Mouse (Mus musculus): Measurements from ENCODE around the gene Ptprn2. TPM values are rescaled to one million over a fixed set of nuclear protein-coding genes. Genes with fewer than 3 reads are reported as not detected.
A peak's percentile ranks its signal among the peaks of the same experiment; 100 is the strongest.

Gene Ptprn2
- polyA plus RNA-seq, 1 experiment from 2014 or later = 1.2 TPM

- H3K27me3 ChIP-seq (replicated peaks; ENCODE audit: control insufficient read depth, insufficient read depth, low read length) = no peaks in the 10 kb centered on the region
- 42% methylated on average over 8 of the region's 8 CpGs for WGBS
- H3K36me3 ChIP-seq (ENCODE audit: control insufficient read depth, insufficient read depth) = no peaks in the 10 kb centered on the region
- no peak for TF ChIP-seq CTCF (IDR thresholded peaks at IDR 0.05; ENCODE audit: low read depth)
- no peak overlapping the region for H3K27ac ChIP-seq (ENCODE audit: low read depth, low read length)
- H3K9ac ChIP-seq (ENCODE audit: low read depth, low read length) = no peak overlapping the region
- H3K9me3 ChIP-seq (ENCODE audit: control insufficient read depth) = no peaks in the 10 kb centered on the region
- no peak overlapping the region for H3K4me3 ChIP-seq (ENCODE audit: low read depth, low read length)
- H3K4me1 ChIP-seq (replicated peaks; ENCODE audit: control insufficient read depth, insufficient read depth, low read length) = no peaks in the 10 kb centered on the region
- peak; percentile 31; the same call in 1 of the 2 replicates for ATAC-seq
- no peak overlapping the region for H3K4me2 ChIP-seq (replicated peaks; ENCODE audit: low read depth)
These were observed 95.5 kb downstream of the Ptprn2 start for GRCm38 (mm10) chr12:116580827-116581544.

- Histone ChIP-seq H3K4me1 (replicated peaks; ENCODE audit: control insufficient read depth, insufficient read depth, low read length) (no peaks in the 10 kb centered on the region), H3K4me3 (ENCODE audit: low read depth, low read length) (no peak overlapping the region), H3K36me3 (ENCODE audit: control insufficient read depth, insufficient read depth) (no peaks in the 10 kb centered on the region), H3K9ac (ENCODE audit: low read depth, low read length) (no peak overlapping the region), H3K9me3 (ENCODE audit: control insufficient read depth) (no peaks in the 10 kb centered on the region), H3K27ac (ENCODE audit: low read depth, low read length) (no peak overlapping the region), H3K27me3 (replicated peaks; ENCODE audit: control insufficient read depth, insufficient read depth, low read length) (no peaks in the 10 kb centered on the region), H3K4me2 (replicated peaks; ENCODE audit: low read depth) (no peak overlapping the region)
- ATAC-seq = peak; percentile 57; the same call in 1 of the 2 replicates
- no peak for TF ChIP-seq CTCF (IDR thresholded peaks at IDR 0.05; ENCODE audit: low read depth)
These were observed 96.3 kb downstream of the Ptprn2 start for GRCm38 (mm10) chr12:116581864-116582263.

GRCm38 (mm10) chr12:116582829-116583228, 97.3 kb downstream of the Ptprn2 start:
- no peak for TF ChIP-seq CTCF (IDR thresholded peaks at IDR 0.05; ENCODE audit: low read depth)
- Histone ChIP-seq H3K27me3 (replicated peaks; ENCODE audit: control insufficient read depth, insufficient read depth, low read length) (no peaks in the 10 kb centered on the region), H3K4me1 (replicated peaks; ENCODE audit: control insufficient read depth, insufficient read depth, low read length) (no peaks in the 10 kb centered on the region), H3K4me3 (ENCODE audit: low read depth, low read length) (no peak overlapping the region), H3K27ac (ENCODE audit: low read depth, low read length) (no peak overlapping the region), H3K9me3 (ENCODE audit: control insufficient read depth) (no peaks in the 10 kb centered on the region), H3K36me3 (ENCODE audit: control insufficient read depth, insufficient read depth) (no peaks in the 10 kb centered on the region), H3K9ac (ENCODE audit: low read depth, low read length) (no peak overlapping the region), H3K4me2 (replicated peaks; ENCODE audit: low read depth) (no peak overlapping the region)
- ATAC-seq = no peak
- 75% methylated on average over 4 of the region's 4 CpGs for WGBS

GRCm38 (mm10) chr12:116585001-116585400, 99.5 kb downstream of the Ptprn2 start:
- Histone ChIP-seq H3K27me3 (replicated peaks; ENCODE audit: control insufficient read depth, insufficient read depth, low read length) (no peaks in the 10 kb centered on the region), H3K4me2 (replicated peaks; ENCODE audit: low read depth) (no peak overlapping the region), H3K4me3 (ENCODE audit: low read depth, low read length) (no peak overlapping the region), H3K4me1 (replicated peaks; ENCODE audit: control insufficient read depth, insufficient read depth, low read length) (no peaks in the 10 kb centered on the region), H3K9ac (ENCODE audit: low read depth, low read length) (no peak overlapping the region), H3K9me3 (ENCODE audit: control insufficient read depth) (no peaks in the 10 kb centered on the region), H3K36me3 (ENCODE audit: control insufficient read depth, insufficient read depth) (no peaks in the 10 kb centered on the region), H3K27ac (ENCODE audit: low read depth, low read length) (no peak overlapping the region)
- no peak for TF ChIP-seq CTCF (IDR thresholded peaks at IDR 0.05; ENCODE audit: low read depth)
- 10% methylated on average over 5 of the region's 5 CpGs for WGBS
- ATAC-seq = no peak

- H3K4me3 ChIP-seq (ENCODE audit: low read depth, low read length) = no peak overlapping the region
- WGBS = 59% methylated on average over 2 of the region's 2 CpGs
- ATAC-seq = no peak
- no peaks in the 10 kb centered on the region for H3K27me3 ChIP-seq (replicated peaks; ENCODE audit: control insufficient read depth, insufficient read depth, low read length)
- H3K4me2 ChIP-seq (replicated peaks; ENCODE audit: low read depth) = no peak overlapping the region
- no peak overlapping the region for H3K27ac ChIP-seq (ENCODE audit: low read depth, low read length)
- no peak overlapping the region for H3K9ac ChIP-seq (ENCODE audit: low read depth, low read length)
- H3K36me3 ChIP-seq (ENCODE audit: control insufficient read depth, insufficient read depth) = no peaks in the 10 kb centered on the region
- TF ChIP-seq CTCF (IDR thresholded peaks at IDR 0.05; ENCODE audit: low read depth) = no peak
- H3K4me1 ChIP-seq (replicated peaks; ENCODE audit: control insufficient read depth, insufficient read depth, low read length) = no peaks in the 10 kb centered on the region
- no peaks in the 10 kb centered on the region for H3K9me3 ChIP-seq (ENCODE audit: control insufficient read depth)
These were observed 100.6 kb downstream of the Ptprn2 start for GRCm38 (mm10) chr12:116586167-116586566.

- Histone ChIP-seq H3K36me3 (ENCODE audit: control insufficient read depth, insufficient read depth) (no peaks in the 10 kb centered on the region), H3K4me3 (ENCODE audit: low read depth, low read length) (no peak overlapping the region), H3K4me2 (replicated peaks; ENCODE audit: low read depth) (no peak overlapping the region), H3K27me3 (replicated peaks; ENCODE audit: control insufficient read depth, insufficient read depth, low read length) (no peaks in the 10 kb centered on the region), H3K27ac (ENCODE audit: low read depth, low read length) (no peak overlapping the region), H3K9ac (ENCODE audit: low read depth, low read length) (no peak overlapping the region), H3K4me1 (replicated peaks; ENCODE audit: control insufficient read depth, insufficient read depth, low read length) (no peaks in the 10 kb centered on the region), H3K9me3 (ENCODE audit: control insufficient read depth) (no peaks in the 10 kb centered on the region)
- no peak for TF ChIP-seq CTCF (IDR thresholded peaks at IDR 0.05; ENCODE audit: low read depth)
- whole genome bisulfite sequencing = 59% methylated on average over 3 of the region's 3 CpGs
- no peak for ATAC-seq
These were observed 102.0 kb downstream of the Ptprn2 start for GRCm38 (mm10) chr12:116587548-116587947.
